Mouse (Mus musculus) heart, adult 2 months (tissue): ENCODE data around the gene Alkbh3.

Experiments
- CTCF ChIP-seq: fragments of 200-600 bp; IDR thresholded peaks from 2 replicates; pipeline ENCODE4 v1.8.1; 2022; ENCODE audit warnings: antibody characterized with exemption, mild to moderate bottlenecking, moderate library complexity
- EP300 ChIP-seq: fragments of 200-500 bp; IDR thresholded peaks from 2 replicates; pipeline ENCODE4 v1.6.1; 2011; ENCODE audit warnings: low read depth, low read length, control low read depth; ENCODE audit not compliant: insufficient read depth
- POLR2A ChIP-seq: fragments of 200-500 bp; IDR thresholded peaks from 2 replicates; pipeline ENCODE4 v1.6.1; 2011; ENCODE audit warnings: mild to moderate bottlenecking, low read depth, low read length, control low read depth; ENCODE audit not compliant: insufficient read depth

- no peak for TF ChIP-seq POLR2A
- TF ChIP-seq EP300: no peak
- no peak for TF ChIP-seq CTCF
Measured at GRCm38 (mm10) chr2:94045411-94046090, 34.9 kb upstream of the Alkbh3 start.
